Mouse (Mus musculus): ENCODE measurements around the gene Gm49325. TPM values are rescaled to one million over a fixed set of nuclear protein-coding genes. Genes with fewer than 3 reads are reported as not detected.

Gm49325 gene
- total RNA-seq, 2 experiments from 2014 or later: 18.3 to 27.0 TPM

GRCm38 (mm10) chr10:77596060-77596459, 9.9 kb upstream of the Gm49325 start:
- Histone ChIP-seq H3K4me3 (no peak overlapping the region), H3K27ac (no peak overlapping the region)
- DNase-seq (ENCODE audit: low spot score in 2 of 2): no peak
- no peak for TF ChIP-seq CTCF (conservative IDR thresholded peaks at IDR 0.05)

GRCm38 (mm10) chr10:77603021-77603420, 3.0 kb upstream of the Gm49325 start:
- no peak for DNase-seq (ENCODE audit: low spot score in 2 of 2)
- TF ChIP-seq CTCF (conservative IDR thresholded peaks at IDR 0.05): no peak
- no peak overlapping the region for H3K4me3 ChIP-seq
- no peak overlapping the region for H3K27ac ChIP-seq

- Histone ChIP-seq H3K4me3 (no peak overlapping the region), H3K27ac (no peak overlapping the region)
- no peak for DNase-seq (ENCODE audit: low spot score in 2 of 2)
- TF ChIP-seq CTCF (conservative IDR thresholded peaks at IDR 0.05): peak; percentile 70
Observed at GRCm38 (mm10) chr10:77604111-77604510, 1.9 kb upstream of the Gm49325 start.

GRCm38 (mm10) chr10:77604958-77605357, 1.0 kb upstream of the Gm49325 start:
- no peak for DNase-seq (ENCODE audit: low spot score in 2 of 2)
- Histone ChIP-seq H3K27ac (peak overlapping the region; percentile 99; the same call in 1 of the 2 replicates), H3K4me3 (no peak overlapping the region)
- no peak for TF ChIP-seq CTCF (conservative IDR thresholded peaks at IDR 0.05)

- DNase-seq (ENCODE audit: low spot score in 2 of 2): no peak
- peak; percentile 72 for TF ChIP-seq CTCF (conservative IDR thresholded peaks at IDR 0.05)
- Histone ChIP-seq H3K27ac (peak overlapping the region; percentile 99), H3K4me3 (peak overlapping the region; percentile 63; the same call in 1 of the 2 replicates)
Observed at GRCm38 (mm10) chr10:77605368-77605767, 629 bp upstream of the Gm49325 start.

- no peak for DNase-seq (ENCODE audit: low spot score in 2 of 2)
- TF ChIP-seq CTCF (conservative IDR thresholded peaks at IDR 0.05): no peak
Observed at GRCm38 (mm10) chr10:77606855-77607254, 858 bp downstream of the Gm49325 start.

GRCm38 (mm10) chr10:77607441-77607840, 1.4 kb downstream of the Gm49325 start:
- Histone ChIP-seq H3K4me3 (peak overlapping the region; percentile 63; the same call in 1 of the 2 replicates), H3K27ac (peak overlapping the region; percentile 53)
- no peak for TF ChIP-seq CTCF (conservative IDR thresholded peaks at IDR 0.05)
- DNase-seq (ENCODE audit: low spot score in 2 of 2): no peak

More at GRCm38 (mm10) chr10:77606855-77607254, 858 bp downstream of the Gm49325 start:
- Histone ChIP-seq H3K27ac (peak overlapping the region; percentile 99), H3K4me3 (peak overlapping the region; percentile 63)

- DNase-seq (ENCODE audit: low spot score in 2 of 2): no peak
- Histone ChIP-seq H3K27ac (peak overlapping the region; percentile 85), H3K4me3 (no peak overlapping the region)
- no peak for TF ChIP-seq CTCF (conservative IDR thresholded peaks at IDR 0.05)
Observed at GRCm38 (mm10) chr10:77608589-77608988, 2.6 kb downstream of the Gm49325 start.

- no peak overlapping the region for H3K27ac ChIP-seq
Observed at GRCm38 (mm10) chr10:77610221-77610961, 4.4 kb downstream of the Gm49325 start.

GRCm38 (mm10) chr10:77613409-77613808, 7.4 kb downstream of the Gm49325 start:
- Histone ChIP-seq H3K4me3 (no peak overlapping the region), H3K27ac (peak overlapping the region; percentile 82)
- DNase-seq (ENCODE audit: low spot score in 2 of 2): no peak
- no peak for TF ChIP-seq CTCF (conservative IDR thresholded peaks at IDR 0.05)

More at GRCm38 (mm10) chr10:77610221-77610961, 4.4 kb downstream of the Gm49325 start:
- no peak for TF ChIP-seq CTCF (conservative IDR thresholded peaks at IDR 0.05)
- DNase-seq (ENCODE audit: low spot score in 2 of 2): no peak
- no peak overlapping the region; the same call in 1 of the 2 replicates for H3K4me3 ChIP-seq

GRCm38 (mm10) chr10:77615647-77616046, 9.7 kb downstream of the Gm49325 start:
- DNase-seq (ENCODE audit: low spot score in 2 of 2): no peak
- no peak overlapping the region for H3K4me3 ChIP-seq
- no peak overlapping the region for H3K27ac ChIP-seq
- TF ChIP-seq CTCF (conservative IDR thresholded peaks at IDR 0.05): no peak

GRCm38 (mm10) chr10:77616166-77616565, 10.2 kb downstream of the Gm49325 start:
- H3K27ac ChIP-seq: no peak overlapping the region
- TF ChIP-seq CTCF (conservative IDR thresholded peaks at IDR 0.05): peak; percentile 34; the same call in 1 of the 2 replicates
- DNase-seq (ENCODE audit: low spot score in 2 of 2): no peak
- no peak overlapping the region for H3K4me3 ChIP-seq

- no peak for TF ChIP-seq CTCF (conservative IDR thresholded peaks at IDR 0.05)
- Histone ChIP-seq H3K4me3 (no peak overlapping the region), H3K27ac (no peak overlapping the region)
- no peak for DNase-seq (ENCODE audit: low spot score in 2 of 2)
Observed at GRCm38 (mm10) chr10:77616926-77617325, 10.9 kb downstream of the Gm49325 start.

- Histone ChIP-seq H3K4me3 (peak overlapping the region; percentile 82), H3K27ac (peak overlapping the region; percentile 96)
- DNase-seq (ENCODE audit: low spot score in 2 of 2): no peak
- no peak for TF ChIP-seq CTCF (conservative IDR thresholded peaks at IDR 0.05)
Observed at GRCm38 (mm10) chr10:77621546-77621945, 15.5 kb downstream of the Gm49325 start.

All from layer of hippocampus, adult 2 months (tissue).